Mouse (Mus musculus): ENCODE measurements at regions not wholly inside any gene's neighbourhood (a gene's known extent, or its start where the extent isn't known, plus 50 kb on each side); places are given as distances from the start of the nearest gene placed in this dataset.

DNA sequence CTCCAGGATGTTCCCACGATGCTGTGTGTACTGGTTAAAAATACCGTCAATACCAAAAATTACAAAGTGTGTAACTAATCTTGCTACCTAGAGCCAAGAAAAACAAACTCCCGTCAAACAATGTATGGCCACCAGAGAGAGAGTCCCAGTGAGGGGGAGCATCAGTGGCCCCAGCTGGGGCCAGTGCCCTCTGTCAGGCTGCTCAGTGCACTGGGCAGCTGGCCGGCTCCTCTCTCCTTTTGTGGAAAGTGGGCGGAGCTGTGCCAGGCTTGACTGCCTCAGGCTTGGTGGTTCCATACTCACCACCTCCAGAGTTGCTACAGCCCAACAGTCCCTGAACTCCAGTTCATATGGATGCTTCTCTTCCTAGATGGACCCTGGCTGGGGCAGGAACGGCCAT is 53.8 kb upstream of the Sept5 start:
- ATAC-seq = no peak
- WGBS = 47% methylated on average over 6 of the region's 6 CpGs
- no peaks in the 10 kb centered on the region for H3K36me3 ChIP-seq
- H3K4me1 ChIP-seq (replicated peaks) = peaks cover 19% of the 10 kb centered on the region
- no peak overlapping the region for H3K4me2 ChIP-seq (replicated peaks)
- no peak overlapping the region for H3K9ac ChIP-seq (replicated peaks)
- H3K27ac ChIP-seq = no peak overlapping the region
- H3K4me3 ChIP-seq (replicated peaks) = no peak overlapping the region
- H3K27me3 ChIP-seq = no peaks in the 10 kb centered on the region
- H3K9me3 ChIP-seq = no peaks in the 10 kb centered on the region

DNA sequence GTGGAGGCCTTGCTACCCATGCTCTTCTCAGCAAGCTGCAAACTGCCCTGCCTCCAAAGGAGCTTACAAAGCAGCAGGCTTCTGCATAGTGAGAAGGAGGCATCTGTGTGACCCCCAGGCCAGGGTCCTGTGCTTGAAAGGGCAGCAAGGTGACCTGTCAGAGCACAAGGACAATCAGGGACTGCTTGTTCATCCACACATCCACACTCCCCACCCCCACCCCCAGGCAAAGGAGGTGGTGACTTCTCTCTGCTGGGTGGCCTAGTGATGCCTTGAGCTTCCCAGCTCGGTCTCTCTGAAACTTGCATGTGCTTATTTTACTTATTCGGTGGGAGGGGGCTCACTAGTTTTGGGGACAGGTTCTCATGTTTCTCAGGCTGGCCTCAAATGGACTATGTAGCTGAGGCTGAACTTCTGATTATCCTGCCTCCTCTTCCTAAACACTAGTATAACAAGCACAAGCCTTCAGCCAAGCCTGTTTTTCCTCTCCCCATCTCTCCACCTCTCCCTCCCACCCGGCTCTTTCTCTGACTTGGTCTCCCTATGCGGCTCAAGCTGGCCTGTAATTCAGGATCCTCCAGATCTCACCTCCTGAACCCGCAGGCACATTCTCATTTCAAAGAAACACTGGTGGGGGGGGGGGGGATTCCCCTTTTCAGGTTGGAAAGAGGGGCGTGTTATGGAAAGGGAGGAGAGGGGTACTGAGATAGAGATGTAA is 56.4 kb upstream of the Sept5 start:
- no peak overlapping the region for H3K9ac ChIP-seq (replicated peaks)
- peaks cover 19% of the 10 kb centered on the region for H3K4me1 ChIP-seq (replicated peaks)
- no peak overlapping the region for H3K4me3 ChIP-seq (replicated peaks)
- no peaks in the 10 kb centered on the region for H3K27me3 ChIP-seq
- no peak overlapping the region for H3K27ac ChIP-seq
- ATAC-seq = peak; percentile 49; the same call in 1 of the 2 replicates
- 8% methylated on average over 6 of the region's 6 CpGs for WGBS
- H3K4me2 ChIP-seq (replicated peaks) = no peak overlapping the region; the same call in 1 of the 2 replicates
- no peaks in the 10 kb centered on the region for H3K9me3 ChIP-seq
- no peaks in the 10 kb centered on the region for H3K36me3 ChIP-seq

DNA sequence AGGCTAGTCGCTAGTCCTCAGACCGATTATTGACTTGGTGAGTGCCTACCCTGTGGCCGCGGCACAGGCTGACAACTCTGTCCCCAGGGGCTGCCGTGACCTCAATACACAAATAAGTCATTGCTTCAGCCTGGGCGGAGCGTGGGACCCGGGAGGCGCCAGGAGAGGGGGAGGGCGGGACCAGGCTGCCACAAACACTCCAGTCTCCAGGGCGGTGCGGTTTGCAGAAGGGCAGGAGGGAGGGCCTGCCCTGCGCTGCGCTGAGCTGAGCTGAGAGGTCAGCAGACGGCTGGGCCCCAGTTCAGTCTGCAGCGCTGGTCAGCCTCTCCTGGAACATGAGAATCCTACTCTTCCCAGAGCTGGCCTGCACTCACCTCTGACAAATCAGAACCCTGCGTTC is 57.2 kb upstream of the Sept5 start:
- peak overlapping the region; percentile 57 for H3K4me2 ChIP-seq (replicated peaks)
- H3K27ac ChIP-seq = peak overlapping the region; percentile 65; the same call in 1 of the 2 replicates
- H3K4me3 ChIP-seq (replicated peaks) = peak overlapping the region; percentile 26
- H3K9me3 ChIP-seq = no peaks in the 10 kb centered on the region
- WGBS = under 1% methylated on average over 16 of the region's 17 CpGs
- H3K9ac ChIP-seq (replicated peaks) = peak overlapping the region; percentile 51; the same call in 1 of the 2 replicates
- H3K4me1 ChIP-seq (replicated peaks) = peaks cover 19% of the 10 kb centered on the region
- peak; percentile 96 for ATAC-seq
- H3K27me3 ChIP-seq = no peaks in the 10 kb centered on the region
- H3K36me3 ChIP-seq = no peaks in the 10 kb centered on the region

GRCm38 (mm10) chr16:18687367-18687766 is 57.6 kb upstream of the Sept5 start:
- peaks cover 19% of the 10 kb centered on the region for H3K4me1 ChIP-seq (replicated peaks)
- WGBS = 7% methylated on average over 8 of the region's 8 CpGs
- no peaks in the 10 kb centered on the region for H3K27me3 ChIP-seq
- H3K9me3 ChIP-seq = no peaks in the 10 kb centered on the region
- no peaks in the 10 kb centered on the region for H3K36me3 ChIP-seq
- H3K4me3 ChIP-seq (replicated peaks) = peak overlapping the region; percentile 26
- H3K4me2 ChIP-seq (replicated peaks) = peak overlapping the region; percentile 57
- peak; percentile 63 for ATAC-seq
- H3K9ac ChIP-seq (replicated peaks) = peak overlapping the region; percentile 51; the same call in 1 of the 2 replicates
- H3K27ac ChIP-seq = peak overlapping the region; percentile 65; the same call in 1 of the 2 replicates

- WGBS = 77% methylated on average over 5 of the region's 5 CpGs
- Histone ChIP-seq H3K4me2 (replicated peaks) (no peak overlapping the region), H3K4me3 (replicated peaks) (no peak overlapping the region), H3K9ac (replicated peaks) (no peak overlapping the region), H3K27me3 (no peaks in the 10 kb centered on the region), H3K36me3 (no peaks in the 10 kb centered on the region), H3K27ac (no peak overlapping the region), H3K9me3 (no peaks in the 10 kb centered on the region), H3K4me1 (replicated peaks) (peaks cover 7% of the 10 kb centered on the region; the same call in 1 of the 2 replicates)
- no peak for ATAC-seq
Observed at GRCm38 (mm10) chr16:18695596-18695995, 65.8 kb upstream of the Sept5 start.

DNA sequence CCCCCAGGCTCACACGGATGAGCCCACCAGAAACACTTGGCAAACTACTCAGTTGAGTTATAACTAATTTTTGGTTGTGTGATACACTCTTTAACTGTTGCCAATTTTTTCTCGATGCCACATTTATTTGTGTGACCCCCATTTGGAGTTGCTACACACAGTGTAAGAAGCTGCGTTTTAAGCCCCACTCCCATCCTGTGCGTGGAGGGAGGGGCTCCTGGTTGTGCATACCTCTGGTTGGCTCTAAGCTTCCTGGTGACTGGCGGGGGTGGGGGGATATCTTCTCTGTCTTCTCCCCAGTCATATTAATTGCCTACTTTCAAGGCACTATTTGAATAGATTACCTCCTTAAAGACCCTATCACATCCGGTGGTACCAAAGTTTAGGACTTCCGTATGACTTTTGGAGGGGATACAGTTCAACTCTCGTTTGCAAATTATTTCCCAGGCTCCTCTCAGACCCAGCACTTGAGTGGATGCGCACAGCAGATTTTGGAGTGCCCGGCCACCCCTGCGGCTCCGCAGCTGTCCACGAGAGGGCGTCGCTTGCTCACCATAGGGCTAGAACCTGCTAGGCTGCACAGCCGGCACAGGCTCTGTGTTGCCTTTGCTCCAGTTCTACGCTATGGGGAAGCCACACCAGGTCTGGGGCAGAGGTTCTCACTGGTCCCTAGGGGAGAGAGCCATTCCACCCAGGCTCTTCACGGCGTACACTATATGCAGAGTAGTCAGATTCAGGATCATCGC is 66.5 kb upstream of the Sept5 start:
- Histone ChIP-seq H3K4me3 (replicated peaks) (no peak overlapping the region), H3K4me2 (replicated peaks) (peak overlapping the region; percentile 5; the same call in 1 of the 2 replicates), H3K36me3 (no peaks in the 10 kb centered on the region), H3K4me1 (replicated peaks) (peaks cover 7% of the 10 kb centered on the region; the same call in 1 of the 2 replicates), H3K27ac (no peak overlapping the region), H3K9me3 (no peaks in the 10 kb centered on the region), H3K9ac (replicated peaks) (no peak overlapping the region), H3K27me3 (no peaks in the 10 kb centered on the region)
- ATAC-seq = peak; percentile 66; the same call in 1 of the 2 replicates
- 11% methylated on average over 20 of the region's 20 CpGs for WGBS

DNA sequence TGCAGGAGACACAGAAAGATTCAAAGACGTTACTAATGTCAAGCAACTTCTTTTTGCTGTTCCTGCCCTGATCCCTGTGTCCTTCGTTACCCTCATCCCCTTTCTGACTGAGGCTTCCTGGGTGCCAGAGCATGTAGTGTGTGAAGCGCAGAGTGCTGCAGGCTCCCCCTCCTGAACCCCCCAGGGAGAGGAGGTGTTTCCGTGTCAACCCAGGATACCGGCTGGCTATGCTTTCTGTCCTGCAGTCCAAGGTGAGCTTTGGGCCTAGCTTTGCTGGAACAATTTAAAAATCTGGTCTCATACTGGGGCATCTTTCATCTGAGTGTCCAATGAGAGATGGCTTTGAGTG is 67.0 kb upstream of the Sept5 start:
- Histone ChIP-seq H3K4me3 (replicated peaks) (no peak overlapping the region), H3K4me2 (replicated peaks) (peak overlapping the region; percentile 5; the same call in 1 of the 2 replicates), H3K4me1 (replicated peaks) (peaks cover 7% of the 10 kb centered on the region; the same call in 1 of the 2 replicates), H3K27ac (no peak overlapping the region), H3K36me3 (no peaks in the 10 kb centered on the region), H3K9me3 (no peaks in the 10 kb centered on the region), H3K9ac (replicated peaks) (no peak overlapping the region), H3K27me3 (no peaks in the 10 kb centered on the region)
- peak; percentile 20; the same call in 1 of the 2 replicates for ATAC-seq
- WGBS = 53% methylated on average over 5 of the region's 5 CpGs

GRCm38 (mm10) chr16:18704126-18704525 is 72.5 kb upstream of the Cldn5 start:
- H3K4me2 ChIP-seq (replicated peaks) = no peak overlapping the region
- no peak overlapping the region for H3K4me3 ChIP-seq (replicated peaks)
- 0 out of 2 replicates have a peak, but pooled peaks cover 3% of the 10 kb centered on the region for H3K27me3 ChIP-seq
- H3K4me1 ChIP-seq (replicated peaks) = no peaks in the 10 kb centered on the region
- H3K9ac ChIP-seq (replicated peaks) = no peak overlapping the region
- H3K36me3 ChIP-seq = no peaks in the 10 kb centered on the region
- no peak for ATAC-seq
- H3K9me3 ChIP-seq = no peaks in the 10 kb centered on the region
- WGBS = 71% methylated on average over 9 of the region's 9 CpGs
- no peak overlapping the region for H3K27ac ChIP-seq

GRCm38 (mm10) chr16:18705028-18705648 is 71.5 kb upstream of the Cldn5 start:
- Histone ChIP-seq H3K4me2 (replicated peaks) (no peak overlapping the region), H3K4me1 (replicated peaks) (no peaks in the 10 kb centered on the region), H3K9ac (replicated peaks) (no peak overlapping the region), H3K27me3 (0 out of 2 replicates have a peak, but pooled peaks cover 3% of the 10 kb centered on the region), H3K4me3 (replicated peaks) (no peak overlapping the region), H3K36me3 (no peaks in the 10 kb centered on the region), H3K9me3 (no peaks in the 10 kb centered on the region), H3K27ac (no peak overlapping the region)
- 75% methylated on average over 9 of the region's 9 CpGs for WGBS
- no peak for ATAC-seq

- Histone ChIP-seq H3K36me3 (no peaks in the 10 kb centered on the region), H3K4me1 (replicated peaks) (no peaks in the 10 kb centered on the region), H3K27ac (no peak overlapping the region), H3K9ac (replicated peaks) (no peak overlapping the region), H3K9me3 (no peaks in the 10 kb centered on the region), H3K27me3 (no peaks in the 10 kb centered on the region), H3K4me3 (replicated peaks) (no peak overlapping the region), H3K4me2 (replicated peaks) (no peak overlapping the region)
- WGBS = 77% methylated on average over 1 of the region's 1 CpGs
- no peak for ATAC-seq
Observed at GRCm38 (mm10) chr16:18711637-18712125, 65.0 kb upstream of the Cldn5 start.

DNA sequence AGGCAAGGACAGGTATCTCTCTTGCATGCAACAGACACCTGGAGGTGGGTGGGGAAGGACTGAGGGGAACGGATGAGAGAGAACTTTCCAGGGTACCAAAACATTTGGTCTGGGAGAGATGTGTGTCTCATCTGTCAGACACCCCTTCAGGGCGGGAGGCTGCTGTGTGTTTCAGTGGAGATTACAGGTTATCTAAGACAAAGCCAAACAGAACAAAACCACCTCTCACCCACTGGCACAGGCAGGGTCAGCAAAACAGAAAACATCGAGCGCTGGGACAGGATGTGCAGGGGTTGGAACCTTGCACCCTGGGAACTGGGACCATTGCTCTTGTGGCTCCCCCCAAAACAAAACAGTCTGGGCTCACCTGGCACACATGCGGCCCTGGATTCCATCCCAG is 63.6 kb upstream of the Cldn5 start:
- no peak overlapping the region for H3K4me2 ChIP-seq (replicated peaks)
- H3K4me3 ChIP-seq (replicated peaks) = no peak overlapping the region
- no peak for ATAC-seq
- no peaks in the 10 kb centered on the region for H3K4me1 ChIP-seq (replicated peaks)
- no peaks in the 10 kb centered on the region for H3K36me3 ChIP-seq
- H3K9ac ChIP-seq (replicated peaks) = no peak overlapping the region
- H3K27me3 ChIP-seq = no peaks in the 10 kb centered on the region
- WGBS = 76% methylated on average over 5 of the region's 5 CpGs
- H3K9me3 ChIP-seq = no peaks in the 10 kb centered on the region
- H3K27ac ChIP-seq = no peak overlapping the region

DNA sequence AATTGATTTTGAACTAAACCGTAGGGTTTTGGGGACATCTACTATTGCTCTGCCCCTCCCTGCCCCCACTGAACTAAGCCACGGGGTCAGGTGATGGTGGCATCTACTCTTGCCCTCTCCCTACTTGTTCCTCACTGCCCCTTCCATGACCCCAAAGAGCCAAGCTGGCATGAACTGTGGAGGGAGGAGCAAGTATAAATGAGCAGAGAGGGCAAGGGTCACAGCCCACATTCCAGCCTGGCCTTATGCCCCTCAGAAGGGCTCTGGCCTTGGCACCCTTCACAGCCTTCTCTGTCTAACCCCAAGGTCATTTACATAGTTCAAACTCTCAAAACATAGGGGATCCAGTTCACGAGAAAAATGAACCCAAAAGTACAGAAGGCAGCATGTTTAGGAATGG is 61.3 kb upstream of the Cldn5 start:
- WGBS = 70% methylated on average over 3 of the region's 3 CpGs

More for the DNA sequence above, 61.3 kb upstream of the Cldn5 start:
- H3K9me3 ChIP-seq = no peaks in the 10 kb centered on the region
- H3K4me2 ChIP-seq (replicated peaks) = no peak overlapping the region
- H3K36me3 ChIP-seq = no peaks in the 10 kb centered on the region
- no peak overlapping the region for H3K4me3 ChIP-seq (replicated peaks)
- no peak for ATAC-seq
- no peak overlapping the region for H3K27ac ChIP-seq
- H3K27me3 ChIP-seq = no peaks in the 10 kb centered on the region
- H3K9ac ChIP-seq (replicated peaks) = no peak overlapping the region
- no peaks in the 10 kb centered on the region for H3K4me1 ChIP-seq (replicated peaks)

Measured in midbrain, embryonic 13.5 days (tissue).